Mouse (Mus musculus) cerebellum, postnatal 14 days (tissue): Measurements from ENCODE around the gene Sptlc2.

Source experiments
- DNase-seq, 2 experiments: peaks; one replicate each; pipeline ENCODE4 v3.0.0; 2021; ENCODE audit warnings: mixed read lengths in 2 of 2

The Sptlc2 gene

GRCm38 (mm10) chr12:87274853-87275831, 113.0 kb downstream of the Sptlc2 start:
- DNase-seq, result no peak

DNA sequence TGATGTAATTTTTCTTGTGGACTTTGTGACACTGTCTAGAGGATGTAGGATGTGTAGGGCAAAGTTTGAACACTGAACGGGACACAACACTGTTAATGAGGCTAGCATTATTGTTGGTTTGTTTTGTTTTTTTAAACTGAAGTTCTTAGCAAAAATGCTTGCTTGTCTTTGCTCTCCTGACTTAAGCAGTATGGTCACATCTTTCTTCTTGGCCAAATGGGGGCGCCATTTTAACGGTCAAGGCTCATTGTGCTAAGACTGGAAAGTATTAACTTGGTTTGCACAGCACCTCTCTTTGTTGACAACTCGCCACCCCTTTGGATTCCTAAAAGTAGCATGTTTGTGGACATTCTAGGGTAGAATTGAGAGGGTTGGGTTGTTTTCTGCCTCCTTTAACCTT, 120.5 kb downstream of the Sptlc2 start:
- DNase-seq, result peak; percentile 62 to 65

DNA sequence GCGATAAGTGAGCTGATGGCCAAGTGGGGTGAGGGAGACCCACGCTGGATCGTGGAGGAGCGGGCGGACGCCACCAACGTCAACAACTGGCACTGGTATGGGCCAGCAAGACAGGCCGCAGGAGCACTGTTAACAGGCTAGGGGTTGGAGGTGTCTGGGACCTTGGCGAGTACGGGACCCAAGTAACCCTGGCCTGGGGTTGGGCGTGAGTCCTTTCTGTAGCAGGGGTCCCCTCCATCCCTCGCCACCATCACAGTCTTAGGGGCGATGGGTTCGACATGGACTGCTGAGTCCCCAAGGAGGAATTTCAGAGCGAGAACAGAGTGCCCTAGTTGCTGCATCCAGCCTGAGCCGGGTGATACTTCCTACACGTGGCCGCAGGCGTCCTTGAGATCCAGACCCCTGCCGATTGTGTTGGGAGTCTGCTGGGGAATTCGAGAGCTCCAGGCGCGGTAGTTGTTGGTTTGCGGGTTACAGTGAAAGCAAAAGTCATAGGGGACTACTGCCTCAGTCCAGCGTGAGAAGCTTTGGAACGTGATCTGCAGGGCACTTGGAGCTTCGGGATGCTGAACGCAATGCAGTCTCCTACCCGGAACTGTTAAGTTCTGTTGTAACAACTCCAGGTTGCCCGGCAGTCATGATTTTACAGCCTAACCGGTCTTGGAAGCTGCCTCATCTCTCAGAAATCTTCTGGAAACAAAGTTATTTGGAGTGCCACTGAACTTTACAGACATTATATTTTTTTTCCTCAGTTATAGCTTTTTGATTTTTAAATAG, 121.1 kb downstream of the Sptlc2 start:
- DNase-seq, result no peak

- DNase-seq, result peak; percentile 88 to 91
Measured at GRCm38 (mm10) chr12:87266108-87266826, 121.9 kb downstream of the Sptlc2 start, which contains the start of the genes Vipas39 and Ahsa1. Vipas39 (minus strand) TSS chr12:87266256. Ahsa1 (plus strand) TSS chr12:87266479.

GRCm38 (mm10) chr12:87265444-87265843, 122.7 kb downstream of the Sptlc2 start:
- DNase-seq, result no peak

GRCm38 (mm10) chr12:87260562-87260961, 127.6 kb downstream of the Sptlc2 start:
- no peak for DNase-seq

GRCm38 (mm10) chr12:87256629-87257028, 131.5 kb downstream of the Sptlc2 start:
- no peak for DNase-seq
